In the genomic region with DNA sequence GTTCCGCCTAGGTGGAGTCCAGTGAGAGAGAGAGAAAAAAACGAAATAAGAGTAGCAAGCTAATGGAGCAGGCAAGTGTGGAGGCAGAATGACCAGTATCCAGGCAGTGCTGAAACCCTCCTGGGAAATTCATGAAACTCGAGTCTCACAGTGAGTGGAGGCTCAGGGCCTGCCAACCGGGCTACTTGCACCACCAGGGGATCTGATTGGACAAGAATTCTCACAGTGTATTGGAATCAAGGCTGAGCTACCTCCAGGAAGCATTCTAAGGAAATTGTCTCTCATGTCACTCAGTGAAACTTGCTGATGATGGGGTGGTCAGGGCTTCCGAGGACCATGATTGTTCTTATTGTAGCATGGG, we compare ENCODE assay signal across 10 mouse cellular contexts. TPM values are rescaled to one million over a fixed set of nuclear protein-coding genes. Genes with fewer than 3 reads are reported as not detected.
DNase-seq lines count a peak whose midpoint lies in the region; ATAC-seq and TF ChIP-seq lines count a peak whose summit lies in the region.
"Had no signal": no experiment of that assay in that cellular context is flagged by ENCODE, and none has a peak within 500 bp of the region (broad histone marks: within the 10 kb centered on the region; RNA-seq: fewer than 3 reads in every experiment).

No protein-coding gene starts in this region.

- no peak overlapping the region for H3K4me2 ChIP-seq in midbrain, embryonic 14.5 days (ENCODE audit: low read length)
- H3K4me2 ChIP-seq in embryonic facial prominence, embryonic 15.5 days (replicated peaks) = peak overlapping the region; percentile 90
- peak overlapping the region; percentile 82; the same call in 1 of the 2 replicates for H3K4me2 ChIP-seq in stomach, embryonic 14.5 days (replicated peaks; ENCODE audit: low read depth, low read length)

- H3K36me3 ChIP-seq in heart, adult 2 months (ENCODE audit: control insufficient read depth, insufficient read depth, low read length) = peaks cover 7% of the 10 kb centered on the region
- no peaks in the 10 kb centered on the region for H3K36me3 ChIP-seq in midbrain, embryonic 10.5 days
- H3K36me3 ChIP-seq in midbrain, embryonic 14.5 days (ENCODE audit: control insufficient read depth, insufficient read depth, low read length) = no peaks in the 10 kb centered on the region
- H3K36me3 ChIP-seq in embryonic facial prominence, embryonic 15.5 days = no peaks in the 10 kb centered on the region
- no peaks in the 10 kb centered on the region for H3K36me3 ChIP-seq in stomach, embryonic 14.5 days (ENCODE audit: control insufficient read depth, insufficient read depth, low read length)
- H3K36me3 ChIP-seq: liver, embryonic 13.5 days had no signal

- peaks cover 11% of the 10 kb centered on the region for H3K4me1 ChIP-seq in heart, adult 2 months (ENCODE audit: control insufficient read depth, insufficient read depth, low read length)
- H3K4me1 ChIP-seq in midbrain, embryonic 10.5 days = peaks cover 72% of the 10 kb centered on the region
- H3K4me1 ChIP-seq in midbrain, embryonic 14.5 days (ENCODE audit: control insufficient read depth, insufficient read depth, low read length) = peaks cover 18% of the 10 kb centered on the region
- peaks cover 52% of the 10 kb centered on the region for H3K4me1 ChIP-seq in embryonic facial prominence, embryonic 15.5 days
- peaks cover 24% of the 10 kb centered on the region; the same call in 1 of the 2 replicates for H3K4me1 ChIP-seq in stomach, embryonic 14.5 days (ENCODE audit: control insufficient read depth, insufficient read depth, low read length)

- no peak for TF ChIP-seq EP300 in heart, adult 2 months (IDR thresholded peaks at IDR 0.05; ENCODE audit: insufficient read depth, low read depth, low read length)

- no peak for ATAC-seq in midbrain, embryonic 14.5 days (ENCODE audit: low FRiP score, low TSS enrichment)
- no peak for ATAC-seq in embryonic facial prominence, embryonic 15.5 days (ENCODE audit: insufficient number of reproducible peaks, low FRiP score, low TSS enrichment, low read depth)
- no peak for ATAC-seq in stomach, embryonic 14.5 days (ENCODE audit: insufficient number of reproducible peaks, insufficient read depth, low FRiP score, low read depth)
- ATAC-seq in activated CD4-positive, CD25-positive, alpha-beta regulatory T cell, adult 4 months = no peak

- H3K27me3 ChIP-seq in heart, adult 2 months (ENCODE audit: control insufficient read depth, insufficient read depth, low read length) = peaks cover 6% of the 10 kb centered on the region
- H3K27me3 ChIP-seq in midbrain, embryonic 10.5 days (ENCODE audit: low read depth, poor library complexity, severe bottlenecking) = peaks cover 76% of the 10 kb centered on the region
- H3K27me3 ChIP-seq in midbrain, embryonic 14.5 days (ENCODE audit: control insufficient read depth, insufficient read depth, low read length) = peaks cover 50% of the 10 kb centered on the region
- peaks cover 37% of the 10 kb centered on the region for H3K27me3 ChIP-seq in embryonic facial prominence, embryonic 15.5 days
- peaks cover 23% of the 10 kb centered on the region; the same call in 1 of the 2 replicates for H3K27me3 ChIP-seq in stomach, embryonic 14.5 days (ENCODE audit: control insufficient read depth, insufficient read depth, low read length)

- peak; percentile 31 to 43 for DNase-seq in heart, adult 2 months
- DNase-seq in heart, adult 8-10 months (ENCODE audit: low spot score) = no peak
- DNase-seq in midbrain, embryonic 10.5 days (ENCODE audit: low spot score) = peak; percentile 36
- no peak for DNase-seq in midbrain, embryonic 14.5 days
- no peak for DNase-seq in thymus, postnatal 25 days
- DNase-seq: cerebellum, adult 8-10 months; liver, embryonic 13.5 days had no signal

- 50% methylated on average over 5 of the region's 5 CpGs for WGBS in heart, adult 2 months
- 18% methylated on average over 5 of the region's 5 CpGs for WGBS in midbrain, embryonic 10.5 days
- 8% methylated on average over 5 of the region's 5 CpGs for WGBS in midbrain, embryonic 14.5 days
- 35% methylated on average over 5 of the region's 5 CpGs for WGBS in embryonic facial prominence, embryonic 15.5 days
- WGBS in stomach, embryonic 14.5 days = 43% methylated on average over 5 of the region's 5 CpGs

- H3K9ac ChIP-seq in heart, adult 2 months (ENCODE audit: low read depth, low read length) = peak overlapping the region; percentile 23; the same call in 1 of the 2 replicates
- no peak overlapping the region for H3K9ac ChIP-seq in midbrain, embryonic 14.5 days (replicated peaks; ENCODE audit: low read length)
- no peak overlapping the region for H3K9ac ChIP-seq in embryonic facial prominence, embryonic 15.5 days
- no peak overlapping the region for H3K9ac ChIP-seq in stomach, embryonic 14.5 days (replicated peaks; ENCODE audit: low read depth, low read length)
- H3K9ac ChIP-seq: liver, embryonic 13.5 days had no signal

- no peaks in the 10 kb centered on the region; the same call in 1 of the 2 replicates for H3K79me2 ChIP-seq in heart, adult 2 months (replicated peaks; ENCODE audit: control insufficient read depth, insufficient read depth, low read length)

- 0 out of 2 replicates have a peak, but pooled peaks have one; percentile 4 for TF ChIP-seq CTCF in heart, adult 2 months (IDR thresholded peaks at IDR 0.05)

- intact Hi-C loops in heart, adult 2 months (cut with DNase I) = loop anchor here (5.0 kb wide), 1 partner anchor 180 kb away; the partner anchor contains the start of gene Txndc5

- peak overlapping the region; percentile 74 for H3K27ac ChIP-seq in heart, adult 2 months
- H3K27ac ChIP-seq in midbrain, embryonic 10.5 days (replicated peaks) = peak overlapping the region; percentile 52; the same call in 1 of the 2 replicates
- no peak overlapping the region for H3K27ac ChIP-seq in midbrain, embryonic 14.5 days (replicated peaks; ENCODE audit: low read depth, low read length)
- no peak overlapping the region for H3K27ac ChIP-seq in embryonic facial prominence, embryonic 15.5 days (replicated peaks)
- H3K27ac ChIP-seq in stomach, embryonic 14.5 days (ENCODE audit: low read length) = no peak overlapping the region
- H3K27ac ChIP-seq: liver, embryonic 13.5 days had no signal

- TF ChIP-seq POLR2A in heart, adult 2 months (IDR thresholded peaks at IDR 0.05; ENCODE audit: insufficient read depth, low read depth, low read length) = no peak

- peak overlapping the region; percentile 77 for H3K4me3 ChIP-seq in heart, adult 2 months
- H3K4me3 ChIP-seq in midbrain, embryonic 10.5 days = peak overlapping the region; percentile 58
- H3K4me3 ChIP-seq in midbrain, embryonic 14.5 days (replicated peaks; ENCODE audit: low read depth, low read length) = no peak overlapping the region
- H3K4me3 ChIP-seq in embryonic facial prominence, embryonic 15.5 days (replicated peaks) = peak overlapping the region; percentile 54
- no peak overlapping the region; the same call in 1 of the 2 replicates for H3K4me3 ChIP-seq in stomach, embryonic 14.5 days (ENCODE audit: low read depth, low read length)
- H3K4me3 ChIP-seq: liver, embryonic 13.5 days had no signal

- no peaks in the 10 kb centered on the region for H3K9me3 ChIP-seq in midbrain, embryonic 10.5 days (replicated peaks)
- H3K9me3 ChIP-seq in midbrain, embryonic 14.5 days (ENCODE audit: control insufficient read depth, low read length) = no peaks in the 10 kb centered on the region
- no peaks in the 10 kb centered on the region for H3K9me3 ChIP-seq in embryonic facial prominence, embryonic 15.5 days (replicated peaks)
- H3K9me3 ChIP-seq in stomach, embryonic 14.5 days (ENCODE audit: control insufficient read depth, low read depth, low read length) = no peaks in the 10 kb centered on the region
- H3K9me3 ChIP-seq: liver, embryonic 13.5 days had no signal

RNA-seq across cellular contexts. Expression of gene Bmp6, which starts 2.8 kb away (rescaled TPM):
- total RNA-seq in heart, adult 2 months (2021) = 10 to 100 TPM; 23.0 to 28.8 TPM
- polyA plus RNA-seq in heart, adult 2 months (2012; rRNA removed) = 19.3 and 30.3 TPM in 2 replicates
- total RNA-seq in heart, adult 8-10 months (2022) = 10 to 100 TPM; 23.9 to 27.7 (median 24.9) TPM
- 2.5 and 2.7 TPM in 2 replicates for polyA plus RNA-seq in midbrain, embryonic 10.5 days (2016; fragmentation: Nextera tagmentation; extraction: Ambion mirVana)
- 0.86 and 4.2 TPM in 2 replicates for polyA plus RNA-seq in midbrain, embryonic 14.5 days (2014; fragmentation: Nextera tagmentation; extraction: Ambion mirVana)
- 5.1 and 5.2 TPM in 2 replicates for polyA plus RNA-seq in embryonic facial prominence, embryonic 15.5 days (2015; fragmentation: Nextera tagmentation; extraction: Ambion mirVana)
- polyA plus RNA-seq in stomach, embryonic 14.5 days (2014; fragmentation: Nextera tagmentation; extraction: Ambion mirVana) = 1.8 and 3.1 TPM in 2 replicates
- polyA plus RNA-seq in activated CD4-positive, CD25-positive, alpha-beta regulatory T cell, adult 4 months (2017; shearing (Covaris generic)) = not detected

Comparison
In these comparisons a context has a peak if more than half of its experiments do, and no peak if none do; other contexts are left out.
1. DNase-seq: peak in heart, adult 2 months (2 of 2) and midbrain, embryonic 10.5 days (single experiment); none in heart, adult 8-10 months (single experiment), midbrain, embryonic 14.5 days (single experiment) and thymus, postnatal 25 days (single experiment).
2. H3K27ac ChIP-seq: peak in heart, adult 2 months (single experiment) and midbrain, embryonic 10.5 days (single experiment); none in midbrain, embryonic 14.5 days (single experiment), embryonic facial prominence, embryonic 15.5 days (single experiment) and stomach, embryonic 14.5 days (single experiment).
3. H3K4me3 ChIP-seq: peak in heart, adult 2 months (single experiment), midbrain, embryonic 10.5 days (single experiment) and embryonic facial prominence, embryonic 15.5 days (single experiment); none in midbrain, embryonic 14.5 days (single experiment) and stomach, embryonic 14.5 days (single experiment).